In genomic region chr17:14698188-14698587, GRCm38 (mm10) we compare ENCODE assay signal across 19 mouse cellular contexts. TPM values are rescaled to one million over a fixed set of nuclear protein-coding genes. Genes with fewer than 3 reads are reported as not detected.
A peak's percentile ranks its signal among the peaks of the same experiment; 100 is the strongest.
DNase-seq lines count a peak whose midpoint lies in the region; ATAC-seq and TF ChIP-seq lines count a peak whose summit lies in the region.
"Had no signal": no experiment of that assay in that cellular context is flagged by ENCODE, and none has a peak within 500 bp of the region (broad histone marks: within the 10 kb centered on the region; RNA-seq: fewer than 3 reads in every experiment).

No protein-coding gene starts in this region.

- H3K36me3 ChIP-seq in intestine, postnatal 0 days (ENCODE audit: control insufficient read depth, insufficient read depth) = no peaks in the 10 kb centered on the region
- no peaks in the 10 kb centered on the region for H3K36me3 ChIP-seq in intestine, embryonic 16.5 days (ENCODE audit: control insufficient read depth, insufficient read depth, low read length)
- H3K36me3 ChIP-seq in lung, embryonic 14.5 days (ENCODE audit: insufficient read depth) = no peaks in the 10 kb centered on the region
- H3K36me3 ChIP-seq in stomach, postnatal 0 days (ENCODE audit: control insufficient read depth, insufficient read depth, low read length) = no peaks in the 10 kb centered on the region
- H3K36me3 ChIP-seq: embryonic facial prominence, embryonic 10.5 days; heart, embryonic 12.5 days; hindbrain, embryonic 13.5 days; intestine, embryonic 15.5 days had no signal

- no peak for TF ChIP-seq EP300 in stomach, postnatal 0 days (optimal IDR thresholded peaks at IDR 0.05)

- H3K4me1 ChIP-seq in intestine, postnatal 0 days (replicated peaks; ENCODE audit: control insufficient read depth, insufficient read depth, low read length) = no peaks in the 10 kb centered on the region
- peaks cover 3% of the 10 kb centered on the region for H3K4me1 ChIP-seq in intestine, embryonic 16.5 days (ENCODE audit: control insufficient read depth, insufficient read depth, low read length)
- H3K4me1 ChIP-seq in lung, embryonic 14.5 days (ENCODE audit: insufficient read depth) = peaks cover 20% of the 10 kb centered on the region
- no peaks in the 10 kb centered on the region; the same call in 1 of the 2 replicates for H3K4me1 ChIP-seq in lung, adult 2 months (ENCODE audit: control insufficient read depth, insufficient read depth, low read length)
- no peaks in the 10 kb centered on the region; the same call in 1 of the 2 replicates for H3K4me1 ChIP-seq in stomach, postnatal 0 days (replicated peaks; ENCODE audit: control insufficient read depth, insufficient read depth)

- no peaks in the 10 kb centered on the region for H3K27me3 ChIP-seq in intestine, postnatal 0 days (replicated peaks; ENCODE audit: control insufficient read depth, insufficient read depth, low read length)
- no peaks in the 10 kb centered on the region for H3K27me3 ChIP-seq in intestine, embryonic 16.5 days (replicated peaks; ENCODE audit: control insufficient read depth, insufficient read depth, low read length)
- H3K27me3 ChIP-seq in lung, embryonic 14.5 days (ENCODE audit: insufficient read depth, low read length) = no peaks in the 10 kb centered on the region
- H3K27me3 ChIP-seq in stomach, postnatal 0 days (ENCODE audit: control insufficient read depth, insufficient read depth, low read length) = no peaks in the 10 kb centered on the region
- H3K27me3 ChIP-seq: heart, embryonic 12.5 days; intestine, embryonic 15.5 days had no signal

- ATAC-seq in intestine, postnatal 0 days = no peak
- no peak for ATAC-seq in intestine, embryonic 16.5 days
- no peak for ATAC-seq in lung, embryonic 14.5 days (ENCODE audit: insufficient read depth)
- no peak for ATAC-seq in stomach, postnatal 0 days (ENCODE audit: low FRiP score, low TSS enrichment)
- ATAC-seq: forebrain, embryonic 16.5 days; intestine, embryonic 15.5 days had no signal

- H3K27ac ChIP-seq in intestine, postnatal 0 days (ENCODE audit: low read depth, low read length) = no peak overlapping the region
- H3K27ac ChIP-seq in intestine, embryonic 16.5 days (ENCODE audit: low read length) = no peak overlapping the region
- no peak overlapping the region for H3K27ac ChIP-seq in lung, embryonic 14.5 days (ENCODE audit: low read depth)
- no peak overlapping the region for H3K27ac ChIP-seq in stomach, postnatal 0 days (replicated peaks)
- H3K27ac ChIP-seq: embryonic facial prominence, embryonic 10.5 days; hindbrain, embryonic 13.5 days; intestine, embryonic 15.5 days had no signal

- 65% methylated on average over 6 of the region's 6 CpGs for WGBS in intestine, postnatal 0 days
- WGBS in intestine, embryonic 16.5 days = 58% methylated on average over 6 of the region's 6 CpGs
- WGBS in lung, embryonic 14.5 days = 54% methylated on average over 6 of the region's 6 CpGs
- 71% methylated on average over 6 of the region's 6 CpGs for WGBS in lung, adult 2 months
- 72% methylated on average over 6 of the region's 6 CpGs for WGBS in stomach, postnatal 0 days

- peak; percentile 61 for DNase-seq in heart, adult 11 months
- no peak for DNase-seq in heart, adult 18-20 months
- DNase-seq in lung, embryonic 14.5 days = no peak
- DNase-seq in lung, adult 2 months = no peak
- no peak for DNase-seq in stomach, postnatal 0 days (ENCODE audit: low spot score)
- DNase-seq: adrenal gland, adult 2 months; adrenal gland, postnatal 25 days; cerebellum, adult 18-20 months; cerebellum, adult 9-11 months; gastrocnemius, postnatal 25 days; heart, postnatal 4 days had no signal

- H3K9me3 ChIP-seq in intestine, postnatal 0 days (ENCODE audit: control insufficient read depth) = no peaks in the 10 kb centered on the region
- no peaks in the 10 kb centered on the region for H3K9me3 ChIP-seq in intestine, embryonic 16.5 days (ENCODE audit: control insufficient read depth, low read length)
- no peaks in the 10 kb centered on the region for H3K9me3 ChIP-seq in lung, embryonic 14.5 days (ENCODE audit: low read depth, low read length)
- H3K9me3 ChIP-seq in stomach, postnatal 0 days (ENCODE audit: control insufficient read depth, low read length) = no peaks in the 10 kb centered on the region
- H3K9me3 ChIP-seq: embryonic facial prominence, embryonic 10.5 days; heart, embryonic 12.5 days; hindbrain, embryonic 13.5 days; intestine, embryonic 15.5 days had no signal

- peak; percentile 49 for TF ChIP-seq CTCF in intestine, postnatal 0 days (IDR thresholded peaks at IDR 0.05; ENCODE audit: low read depth)
- TF ChIP-seq CTCF in lung, embryonic 14.5 days (IDR thresholded peaks at IDR 0.05; ENCODE audit: low read depth) = peak; percentile 36
- no peak for TF ChIP-seq CTCF in lung, adult 2 months (IDR thresholded peaks at IDR 0.05; ENCODE audit: insufficient read depth, low read length)
- TF ChIP-seq CTCF in stomach, postnatal 0 days (IDR thresholded peaks at IDR 0.05; ENCODE audit: low read depth) = peak; percentile 56

- no peak overlapping the region for H3K4me2 ChIP-seq in intestine, postnatal 0 days (replicated peaks; ENCODE audit: low read depth)
- H3K4me2 ChIP-seq in intestine, embryonic 16.5 days (ENCODE audit: low read depth, low read length) = no peak overlapping the region
- no peak overlapping the region for H3K4me2 ChIP-seq in lung, embryonic 14.5 days
- H3K4me2 ChIP-seq in stomach, postnatal 0 days (replicated peaks; ENCODE audit: low read depth) = no peak overlapping the region
- H3K4me2 ChIP-seq: heart, embryonic 12.5 days; hindbrain, embryonic 13.5 days; intestine, embryonic 15.5 days had no signal

- H3K9ac ChIP-seq in intestine, postnatal 0 days (ENCODE audit: low read depth, low read length) = no peak overlapping the region
- no peak overlapping the region for H3K9ac ChIP-seq in intestine, embryonic 16.5 days (ENCODE audit: low read depth, low read length)
- H3K9ac ChIP-seq in lung, embryonic 14.5 days = no peak overlapping the region
- no peak overlapping the region for H3K9ac ChIP-seq in stomach, postnatal 0 days (ENCODE audit: low read length)
- H3K9ac ChIP-seq: heart, embryonic 12.5 days; hindbrain, embryonic 13.5 days; intestine, embryonic 15.5 days had no signal

- H3K4me3 ChIP-seq in intestine, postnatal 0 days (ENCODE audit: low read depth, low read length) = no peak overlapping the region
- H3K4me3 ChIP-seq in intestine, embryonic 16.5 days (ENCODE audit: low read length) = no peak overlapping the region
- H3K4me3 ChIP-seq in lung, embryonic 14.5 days (ENCODE audit: low read depth, low read length) = no peak overlapping the region
- no peak overlapping the region for H3K4me3 ChIP-seq in lung, adult 2 months (replicated peaks; ENCODE audit: extremely low read depth, low read depth, low read length)
- no peak overlapping the region for H3K4me3 ChIP-seq in stomach, postnatal 0 days (ENCODE audit: low read depth, low read length)
- H3K4me3 ChIP-seq: embryonic facial prominence, embryonic 10.5 days; heart, embryonic 12.5 days; hindbrain, embryonic 13.5 days; intestine, embryonic 15.5 days had no signal

- TF ChIP-seq POLR2A in lung, adult 2 months (IDR thresholded peaks at IDR 0.05; ENCODE audit: borderline replicate concordance, extremely low read depth, low read depth, low read length) = no peak

RNA-seq across cellular contexts. Expression of gene Thbs2, which starts 4.2 kb away (rescaled TPM):
- 10 to 100 TPM; 11.1 to 11.2 TPM for total RNA-seq in heart, adult 18-20 months (2021)
- 20.5 and 20.9 TPM in 2 replicates for polyA plus RNA-seq in intestine, postnatal 0 days (2015; fragmentation: Nextera tagmentation; extraction: Ambion mirVana)
- 49.6 and 55.1 TPM in 2 replicates for polyA plus RNA-seq in intestine, embryonic 16.5 days (2015; fragmentation: Nextera tagmentation; extraction: Ambion mirVana)
- 18.7 and 21.7 TPM in 2 replicates for polyA plus RNA-seq in lung, embryonic 14.5 days (2014; fragmentation: Nextera tagmentation; extraction: Ambion mirVana)
- 2.3 and 3.5 TPM in 2 replicates for polyA plus RNA-seq in lung, adult 2 months (2012; rRNA removed)
- polyA plus RNA-seq in stomach, postnatal 0 days (2015; fragmentation: Nextera tagmentation; extraction: Ambion mirVana) = 18.6 and 21.4 TPM in 2 replicates
- total RNA-seq: granulocyte monocyte progenitor cell, adult 5-6 weeks had no signal
